Mouse (Mus musculus): ENCODE measurements at regions not wholly inside any gene's neighbourhood (a gene's known extent, or its start where the extent isn't known, plus 50 kb on each side); places are given as distances from the start of the nearest gene placed in this dataset.

- Histone ChIP-seq H3K27ac (ENCODE audit: low read length) (no peak overlapping the region), H3K27me3 (ENCODE audit: insufficient read depth, low read length) (no peaks in the 10 kb centered on the region), H3K4me1 (ENCODE audit: insufficient read depth, low read length) (no peaks in the 10 kb centered on the region), H3K9ac (replicated peaks; ENCODE audit: low read length) (no peak overlapping the region), H3K4me2 (replicated peaks; ENCODE audit: low read depth, low read length) (no peak overlapping the region), H3K36me3 (ENCODE audit: insufficient read depth, low read length) (no peaks in the 10 kb centered on the region), H3K4me3 (ENCODE audit: low read length) (no peak overlapping the region), H3K9me3 (ENCODE audit: low read length) (no peaks in the 10 kb centered on the region)
- ATAC-seq (ENCODE audit: low FRiP score, low TSS enrichment): no peak
- 77% methylated on average over 4 of the region's 4 CpGs for WGBS
Observed at GRCm38 (mm10) chr2:45464306-45464705, 347.1 kb upstream of the Zeb2 start.

GRCm38 (mm10) chr2:45459410-45459809 lies 342.2 kb upstream of the Zeb2 start:
- H3K4me2 ChIP-seq (replicated peaks; ENCODE audit: low read depth, low read length): no peak overlapping the region
- H3K27me3 ChIP-seq (ENCODE audit: insufficient read depth, low read length): no peaks in the 10 kb centered on the region
- H3K4me1 ChIP-seq (ENCODE audit: insufficient read depth, low read length): no peaks in the 10 kb centered on the region
- no peaks in the 10 kb centered on the region for H3K36me3 ChIP-seq (ENCODE audit: insufficient read depth, low read length)
- H3K27ac ChIP-seq (ENCODE audit: low read length): no peak overlapping the region
- no peaks in the 10 kb centered on the region for H3K9me3 ChIP-seq (ENCODE audit: low read length)
- no peak overlapping the region for H3K9ac ChIP-seq (replicated peaks; ENCODE audit: low read length)
- H3K4me3 ChIP-seq (ENCODE audit: low read length): no peak overlapping the region
- no peak for ATAC-seq (ENCODE audit: low FRiP score, low TSS enrichment)

GRCm38 (mm10) chr2:45454811-45455210 lies 337.6 kb upstream of the Zeb2 start:
- ATAC-seq (ENCODE audit: low FRiP score, low TSS enrichment): no peak
- H3K27me3 ChIP-seq (ENCODE audit: insufficient read depth, low read length): no peaks in the 10 kb centered on the region
- H3K4me3 ChIP-seq (ENCODE audit: low read length): no peak overlapping the region
- H3K4me2 ChIP-seq (replicated peaks; ENCODE audit: low read depth, low read length): no peak overlapping the region
- no peaks in the 10 kb centered on the region for H3K4me1 ChIP-seq (ENCODE audit: insufficient read depth, low read length)
- H3K36me3 ChIP-seq (ENCODE audit: insufficient read depth, low read length): no peaks in the 10 kb centered on the region
- 88% methylated on average over 2 of the region's 2 CpGs for WGBS
- H3K9me3 ChIP-seq (ENCODE audit: low read length): no peaks in the 10 kb centered on the region
- H3K27ac ChIP-seq (ENCODE audit: low read length): no peak overlapping the region
- H3K9ac ChIP-seq (replicated peaks; ENCODE audit: low read length): no peak overlapping the region

GRCm38 (mm10) chr2:45439146-45439545 lies 322.0 kb upstream of the Zeb2 start:
- H3K36me3 ChIP-seq (ENCODE audit: insufficient read depth, low read length): no peaks in the 10 kb centered on the region
- no peak overlapping the region for H3K27ac ChIP-seq (ENCODE audit: low read length)
- no peaks in the 10 kb centered on the region for H3K9me3 ChIP-seq (ENCODE audit: low read length)
- no peak for ATAC-seq (ENCODE audit: low FRiP score, low TSS enrichment)
- no peak overlapping the region for H3K4me2 ChIP-seq (replicated peaks; ENCODE audit: low read depth, low read length)
- no peak overlapping the region for H3K9ac ChIP-seq (replicated peaks; ENCODE audit: low read length)
- no peak overlapping the region for H3K4me3 ChIP-seq (ENCODE audit: low read length)
- H3K27me3 ChIP-seq (ENCODE audit: insufficient read depth, low read length): no peaks in the 10 kb centered on the region
- no peaks in the 10 kb centered on the region for H3K4me1 ChIP-seq (ENCODE audit: insufficient read depth, low read length)
- 78% methylated on average over 4 of the region's 4 CpGs for WGBS

- ATAC-seq (ENCODE audit: low FRiP score, low TSS enrichment): no peak
Observed at GRCm38 (mm10) chr2:45438739-45439138, 321.5 kb upstream of the Zeb2 start.

GRCm38 (mm10) chr2:45435261-45435980 lies 318.2 kb upstream of the Zeb2 start:
- H3K4me2 ChIP-seq (replicated peaks; ENCODE audit: low read depth, low read length): no peak overlapping the region
- no peak overlapping the region for H3K9ac ChIP-seq (replicated peaks; ENCODE audit: low read length)
- 68% methylated on average over 6 of the region's 6 CpGs for WGBS
- no peak overlapping the region for H3K4me3 ChIP-seq (ENCODE audit: low read length)
- no peaks in the 10 kb centered on the region for H3K4me1 ChIP-seq (ENCODE audit: insufficient read depth, low read length)
- H3K36me3 ChIP-seq (ENCODE audit: insufficient read depth, low read length): no peaks in the 10 kb centered on the region
- no peak for ATAC-seq (ENCODE audit: low FRiP score, low TSS enrichment)
- no peaks in the 10 kb centered on the region for H3K9me3 ChIP-seq (ENCODE audit: low read length)
- H3K27ac ChIP-seq (ENCODE audit: low read length): no peak overlapping the region
- no peaks in the 10 kb centered on the region for H3K27me3 ChIP-seq (ENCODE audit: insufficient read depth, low read length)

More at GRCm38 (mm10) chr2:45438739-45439138, 321.5 kb upstream of the Zeb2 start:
- no peaks in the 10 kb centered on the region for H3K4me1 ChIP-seq (ENCODE audit: insufficient read depth, low read length)
- no peak overlapping the region for H3K4me3 ChIP-seq (ENCODE audit: low read length)
- WGBS: 87% methylated on average over 9 of the region's 9 CpGs
- H3K27ac ChIP-seq (ENCODE audit: low read length): no peak overlapping the region
- H3K9ac ChIP-seq (replicated peaks; ENCODE audit: low read length): no peak overlapping the region
- H3K27me3 ChIP-seq (ENCODE audit: insufficient read depth, low read length): no peaks in the 10 kb centered on the region
- no peaks in the 10 kb centered on the region for H3K9me3 ChIP-seq (ENCODE audit: low read length)
- no peaks in the 10 kb centered on the region for H3K36me3 ChIP-seq (ENCODE audit: insufficient read depth, low read length)
- H3K4me2 ChIP-seq (replicated peaks; ENCODE audit: low read depth, low read length): no peak overlapping the region

GRCm38 (mm10) chr2:45434789-45435188 lies 317.6 kb upstream of the Zeb2 start:
- Histone ChIP-seq H3K4me3 (ENCODE audit: low read length) (no peak overlapping the region), H3K9me3 (ENCODE audit: low read length) (no peaks in the 10 kb centered on the region), H3K27ac (ENCODE audit: low read length) (no peak overlapping the region), H3K27me3 (ENCODE audit: insufficient read depth, low read length) (no peaks in the 10 kb centered on the region), H3K9ac (replicated peaks; ENCODE audit: low read length) (no peak overlapping the region), H3K36me3 (ENCODE audit: insufficient read depth, low read length) (no peaks in the 10 kb centered on the region), H3K4me1 (ENCODE audit: insufficient read depth, low read length) (no peaks in the 10 kb centered on the region), H3K4me2 (replicated peaks; ENCODE audit: low read depth, low read length) (no peak overlapping the region)
- WGBS: 86% methylated on average over 5 of the region's 5 CpGs
- no peak for ATAC-seq (ENCODE audit: low FRiP score, low TSS enrichment)

- no peak for ATAC-seq (ENCODE audit: low FRiP score, low TSS enrichment)
Observed at GRCm38 (mm10) chr2:45434169-45434568, 317.0 kb upstream of the Zeb2 start.

GRCm38 (mm10) chr2:45431366-45431765 lies 314.2 kb upstream of the Zeb2 start:
- H3K4me2 ChIP-seq (replicated peaks; ENCODE audit: low read depth, low read length): no peak overlapping the region
- no peaks in the 10 kb centered on the region for H3K9me3 ChIP-seq (ENCODE audit: low read length)
- no peaks in the 10 kb centered on the region for H3K36me3 ChIP-seq (ENCODE audit: insufficient read depth, low read length)
- H3K27me3 ChIP-seq (ENCODE audit: insufficient read depth, low read length): no peaks in the 10 kb centered on the region
- H3K27ac ChIP-seq (ENCODE audit: low read length): no peak overlapping the region
- ATAC-seq (ENCODE audit: low FRiP score, low TSS enrichment): no peak
- H3K4me3 ChIP-seq (ENCODE audit: low read length): no peak overlapping the region
- no peaks in the 10 kb centered on the region for H3K4me1 ChIP-seq (ENCODE audit: insufficient read depth, low read length)
- 92% methylated on average over 4 of the region's 4 CpGs for WGBS
- H3K9ac ChIP-seq (replicated peaks; ENCODE audit: low read length): no peak overlapping the region

More at GRCm38 (mm10) chr2:45434169-45434568, 317.0 kb upstream of the Zeb2 start:
- no peak overlapping the region for H3K4me2 ChIP-seq (replicated peaks; ENCODE audit: low read depth, low read length)
- H3K27ac ChIP-seq (ENCODE audit: low read length): no peak overlapping the region
- no peaks in the 10 kb centered on the region for H3K27me3 ChIP-seq (ENCODE audit: insufficient read depth, low read length)
- WGBS: 95% methylated on average over 1 of the region's 1 CpGs
- H3K9me3 ChIP-seq (ENCODE audit: low read length): no peaks in the 10 kb centered on the region
- H3K9ac ChIP-seq (replicated peaks; ENCODE audit: low read length): no peak overlapping the region
- H3K36me3 ChIP-seq (ENCODE audit: insufficient read depth, low read length): no peaks in the 10 kb centered on the region
- H3K4me3 ChIP-seq (ENCODE audit: low read length): no peak overlapping the region
- no peaks in the 10 kb centered on the region for H3K4me1 ChIP-seq (ENCODE audit: insufficient read depth, low read length)

GRCm38 (mm10) chr2:45421774-45422173 lies 304.6 kb upstream of the Zeb2 start:
- no peak overlapping the region for H3K27ac ChIP-seq (ENCODE audit: low read length)
- H3K27me3 ChIP-seq (ENCODE audit: insufficient read depth, low read length): no peaks in the 10 kb centered on the region
- H3K4me1 ChIP-seq (ENCODE audit: insufficient read depth, low read length): no peaks in the 10 kb centered on the region
- ATAC-seq (ENCODE audit: low FRiP score, low TSS enrichment): no peak
- H3K9me3 ChIP-seq (ENCODE audit: low read length): no peaks in the 10 kb centered on the region
- no peak overlapping the region for H3K4me3 ChIP-seq (ENCODE audit: low read length)
- H3K36me3 ChIP-seq (ENCODE audit: insufficient read depth, low read length): no peaks in the 10 kb centered on the region
- no peak overlapping the region for H3K4me2 ChIP-seq (replicated peaks; ENCODE audit: low read depth, low read length)
- no peak overlapping the region for H3K9ac ChIP-seq (replicated peaks; ENCODE audit: low read length)
- 88% methylated on average over 1 of the region's 1 CpGs for WGBS
